Mouse (Mus musculus): ENCODE measurements around the gene Actl9.
A peak's percentile ranks its signal among the peaks of the same experiment; 100 is the strongest.

Actl9 gene

DNA sequence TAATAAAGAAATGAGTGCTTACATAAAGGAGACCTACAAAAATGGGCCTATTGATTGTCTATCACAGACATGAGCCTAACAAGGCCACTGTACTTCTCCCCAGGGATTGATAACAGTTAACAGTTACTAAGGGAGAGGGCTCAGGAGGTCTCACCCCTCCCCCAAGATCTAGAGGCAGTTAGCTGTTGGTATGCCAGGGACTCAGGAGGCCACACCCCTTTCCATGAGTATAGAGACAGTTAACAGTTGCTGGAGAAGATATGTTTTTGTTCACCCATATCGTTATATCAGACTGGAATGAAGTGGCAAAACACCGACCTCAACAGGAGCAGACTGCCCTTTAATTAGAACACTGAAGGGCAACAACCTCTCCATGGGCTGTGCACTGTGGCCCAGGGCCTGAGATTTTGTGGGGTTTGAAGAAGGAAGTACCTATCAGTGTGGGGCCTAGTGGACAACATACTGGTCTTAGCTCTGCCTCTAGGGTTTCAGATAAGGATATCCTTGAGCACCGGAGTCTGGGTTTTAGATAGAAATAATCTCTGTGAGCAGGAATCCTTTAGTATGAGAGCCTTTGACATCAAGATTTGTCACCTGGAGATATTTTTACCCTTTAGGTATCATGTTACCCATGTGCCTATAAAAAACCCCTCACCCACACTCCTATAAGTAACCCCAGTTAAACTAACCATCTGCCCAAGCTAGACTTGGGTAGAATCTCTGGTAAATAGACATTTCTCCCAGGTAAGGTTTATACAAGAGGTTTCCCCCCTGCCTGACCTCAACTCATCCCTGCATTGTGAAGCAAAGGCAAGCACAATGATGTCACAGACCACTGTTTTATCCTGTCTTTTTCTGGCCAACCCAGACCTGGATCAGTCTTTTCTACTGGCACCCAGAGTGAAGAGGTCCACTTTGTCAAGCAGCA is at the start of gene Actl9:
Gene Actl9 (plus strand): TSS at position 878 of the 928 bp plus-strand sequence.
- DNase-seq (ENCODE audit: low read depth, low spot score) = no peak

DNA sequence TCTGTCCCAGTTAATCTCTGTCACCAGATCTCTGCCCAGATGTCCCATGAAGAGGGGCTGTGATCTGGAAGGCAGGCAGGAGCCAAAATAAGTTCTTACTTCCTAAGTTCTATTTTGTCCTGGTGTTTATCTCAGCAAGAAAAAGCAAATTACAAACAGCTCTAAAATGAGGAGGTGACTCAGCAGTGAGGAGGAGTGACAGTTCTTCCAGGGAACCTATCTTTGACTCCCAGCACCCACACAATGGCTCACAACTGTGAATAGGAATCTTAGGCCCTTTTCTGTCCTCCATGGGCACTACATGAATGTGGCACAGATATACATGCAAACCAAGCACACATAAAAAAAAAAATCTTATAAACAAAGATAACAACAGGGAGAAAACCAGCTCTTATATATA is 47.0 kb upstream of the Actl9 start:
- no peak for DNase-seq (ENCODE audit: low read depth, low spot score)

DNA sequence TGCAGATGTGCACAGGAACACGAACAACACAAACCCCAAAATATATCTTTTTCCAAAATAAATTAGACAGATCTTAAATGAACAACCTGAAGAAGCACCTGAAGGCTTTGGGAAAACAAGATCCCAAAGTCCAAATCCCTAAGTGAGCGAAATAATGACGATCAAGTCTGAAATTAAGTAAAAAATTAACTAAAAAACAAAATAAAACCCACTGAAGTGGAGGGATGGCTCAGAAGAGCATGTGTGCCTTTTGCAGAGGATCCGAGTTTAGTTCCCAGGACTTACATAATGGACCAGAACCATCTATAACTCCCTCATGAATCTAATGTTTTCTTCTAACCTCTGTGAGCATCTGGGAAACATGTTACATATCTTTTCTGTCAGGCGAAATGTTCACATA is 40.4 kb upstream of the Actl9 start:
- no peak for DNase-seq (ENCODE audit: low read depth, low spot score)

DNA sequence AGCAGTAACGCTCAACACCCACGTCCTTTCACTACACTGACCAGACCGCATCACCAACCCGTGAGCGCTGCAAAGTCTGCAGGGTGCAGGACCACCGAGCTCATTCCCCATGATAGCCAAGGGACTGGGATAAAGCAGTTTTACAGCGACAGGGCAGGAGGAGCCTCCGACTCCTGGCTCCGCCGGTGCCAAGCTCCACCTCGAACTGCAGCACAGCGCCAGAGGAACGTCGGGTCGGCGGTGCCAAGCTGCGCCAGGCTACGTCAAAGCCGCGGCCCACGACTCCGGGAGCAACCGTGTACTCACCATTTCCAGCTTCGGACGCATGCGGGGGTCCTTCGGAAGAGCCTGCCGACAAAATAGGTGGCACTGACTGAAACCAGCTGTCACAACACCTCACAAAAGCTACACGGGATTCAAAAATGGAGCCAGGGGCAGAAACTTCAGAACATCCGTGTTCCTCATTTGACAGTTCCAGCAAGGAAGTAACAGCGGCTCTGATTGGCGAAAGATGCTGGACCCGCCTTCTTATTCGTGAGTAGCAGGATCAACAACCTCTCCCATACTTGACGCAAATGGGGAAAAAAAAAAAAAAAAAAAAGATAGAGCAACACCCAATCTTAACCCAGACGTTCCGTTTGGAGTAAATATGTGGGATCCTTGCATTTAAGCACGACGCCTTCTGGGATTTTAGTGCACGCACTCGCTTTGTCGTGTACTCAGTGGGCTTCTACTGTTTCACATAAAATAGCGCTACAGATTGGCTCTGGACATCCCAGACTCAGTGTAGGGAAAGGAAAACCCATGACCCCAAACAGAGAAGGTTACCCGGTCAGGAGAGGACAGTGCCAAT is 38.3 kb upstream of the Actl9 start, which contains the start of gene Zfp101:
Gene Zfp101 (minus strand): TSS at position 460 of the 853 bp plus-strand sequence.
- DNase-seq (ENCODE audit: low read depth, low spot score) = peak; percentile 99

DNA sequence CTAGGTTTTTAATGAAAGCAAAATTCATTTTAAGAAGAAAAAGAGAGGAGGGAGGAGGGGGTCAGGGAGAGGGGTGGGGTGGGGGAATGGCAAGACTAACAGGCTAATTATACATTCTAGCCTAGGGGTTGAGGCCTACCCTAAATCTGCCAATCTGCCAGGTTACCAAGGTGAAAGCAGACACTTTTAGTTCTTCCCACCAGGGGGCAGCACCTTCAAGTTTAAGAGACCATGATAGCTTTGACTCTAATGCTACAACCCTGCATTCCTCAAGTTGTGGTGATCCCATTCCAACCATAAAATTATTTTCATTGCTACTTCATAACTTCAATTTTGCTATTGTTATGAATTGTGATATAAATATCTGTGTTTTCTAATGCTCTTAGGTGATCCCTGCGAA is 6.5 kb downstream of the Actl9 start:
- peak; percentile 92 for DNase-seq (ENCODE audit: low read depth, low spot score)

DNA sequence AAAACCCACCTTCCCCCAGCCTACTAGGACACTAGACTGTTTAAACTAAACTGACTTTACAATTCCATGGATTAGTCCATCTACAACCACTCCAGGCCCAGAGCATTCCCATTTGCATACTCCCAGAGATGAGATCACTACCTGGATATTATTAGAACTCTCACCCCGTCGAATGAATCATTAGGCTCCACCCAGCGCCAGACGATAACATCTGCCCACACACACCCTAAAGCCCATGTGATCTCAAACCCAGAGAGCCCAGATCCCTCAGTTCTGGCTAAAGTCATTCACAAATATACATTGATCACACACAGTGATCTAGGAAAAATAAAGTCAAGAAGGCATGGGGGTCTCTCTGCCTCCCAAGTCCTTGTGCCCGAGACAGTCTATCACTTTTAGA is 7.2 kb downstream of the Actl9 start:
- DNase-seq (ENCODE audit: low read depth, low spot score) = peak; percentile 74

DNA sequence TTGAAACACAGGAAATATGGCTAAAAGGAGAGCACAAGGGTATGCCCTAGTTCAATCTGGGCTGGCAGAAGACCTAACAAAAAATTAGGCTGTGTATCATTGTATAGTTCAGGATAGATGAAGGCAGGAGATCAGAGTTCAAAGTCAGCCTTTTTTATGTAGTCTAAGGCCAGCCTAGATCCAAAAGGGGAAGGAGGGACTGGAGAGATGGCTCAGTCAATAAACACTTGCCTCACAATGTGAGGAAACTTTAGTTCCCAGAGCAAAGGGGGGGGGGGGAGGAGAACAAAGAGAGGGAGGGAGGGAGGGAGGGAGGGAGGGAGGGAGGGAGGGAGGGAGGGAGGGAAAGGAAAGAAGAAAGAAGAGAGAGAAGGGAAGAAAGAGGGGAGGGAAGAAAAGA is 8.5 kb downstream of the Actl9 start:
- no peak for DNase-seq (ENCODE audit: low read depth, low spot score)

DNA sequence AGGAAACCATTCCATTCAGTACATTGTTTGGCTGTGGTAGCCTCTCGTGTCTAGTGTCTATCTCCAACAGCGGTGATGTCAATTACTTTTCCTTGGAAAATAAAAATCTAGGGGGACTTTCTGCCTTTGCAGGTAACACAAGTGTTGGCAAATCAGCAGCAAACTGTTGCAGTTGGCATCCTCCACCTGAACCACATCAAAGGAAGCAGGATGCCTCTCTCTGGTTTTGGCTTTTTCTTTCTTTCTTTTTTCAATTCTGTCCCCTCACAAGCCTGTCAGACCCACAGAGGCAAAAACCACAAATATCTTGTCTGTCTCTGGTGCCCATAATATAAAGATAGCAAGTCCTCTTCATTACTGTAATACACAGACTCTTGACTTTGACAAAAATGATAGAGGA is 23.9 kb downstream of the Actl9 start:
- no peak for DNase-seq (ENCODE audit: low read depth, low spot score)

DNA sequence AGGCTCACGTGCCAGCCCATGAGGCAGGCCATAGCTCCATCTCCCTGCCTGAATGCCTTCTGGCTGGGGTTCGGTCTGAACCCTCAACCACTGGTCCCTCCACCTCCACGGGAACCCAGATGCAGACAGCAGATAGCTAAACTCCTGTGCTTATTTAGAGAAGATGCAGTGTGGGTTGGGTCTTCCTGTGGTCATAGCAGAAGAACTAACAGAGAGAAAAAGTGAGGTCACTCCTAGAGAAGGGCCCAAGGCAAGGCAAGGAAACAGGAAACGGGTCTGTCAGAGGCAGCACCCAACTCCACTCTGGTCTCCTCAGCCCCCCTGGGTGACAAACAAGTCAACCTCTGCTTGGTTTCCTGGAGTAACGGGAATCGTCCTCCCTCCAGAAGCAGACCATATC is 38.5 kb downstream of the Actl9 start:
- DNase-seq (ENCODE audit: low read depth, low spot score) = no peak
